Mouse (Mus musculus): ENCODE data around the gene Pcnt. TPM values are rescaled to one million over a fixed set of nuclear protein-coding genes. Genes with fewer than 3 reads are reported as not detected.

The Pcnt gene
- 56.6 TPM for polyA plus RNA-seq (2014; fragmentation: Illumina TruSeq; extraction: RNeasy Lipid Tissue Mini Kit (QIAGEN cat#74804); ENCODE audit: low read depth, low replicate concordance)

GRCm38 (mm10) chr10:76442178-76443088, at the start of gene Pcnt:
Pcnt (minus strand) TSS chr10:76442786.

GRCm38 (mm10) chr10:76468203-76469162, 25.9 kb upstream of the Pcnt start, which contains the start of the genes Mcm3ap and Ybey:
Mcm3ap (plus strand) TSS chr10:76468927.
Ybey (minus strand) TSS chr10:76469114.

GRCm38 (mm10) chr10:76448851-76449250, 6.3 kb upstream of the Pcnt start, which contains the start of gene 2610028H24Rik:
2610028H24Rik (plus strand) TSS chr10:76449081.

GRCm38 (mm10) chr10:76440281-76440680, 2.3 kb downstream of the Pcnt start, which contains the start of gene AC141477.1:
AC141477.1 (minus strand) TSS chr10:76440444.

GRCm38 (mm10) chr10:76344711-76345539, 97.7 kb downstream of the Pcnt start, which contains the start of gene Dip2a:
Dip2a (minus strand) TSS chr10:76345291.

Other genes with a start within 250 kb of the Pcnt start
- gene Prmt2, start 204.9 kb downstream of the Pcnt start, polyA plus RNA-seq (2014; fragmentation: Illumina TruSeq; extraction: RNeasy Lipid Tissue Mini Kit (QIAGEN cat#74804); ENCODE audit: low read depth, low replicate concordance), result 12.6 TPM
- 2.4 TPM for gene S100b, start 188.9 kb downstream of the Pcnt start, polyA plus RNA-seq (2014; fragmentation: Illumina TruSeq; extraction: RNeasy Lipid Tissue Mini Kit (QIAGEN cat#74804); ENCODE audit: low read depth, low replicate concordance)
- 8.6 TPM for gene Dip2a, start 97.5 kb downstream of the Pcnt start, polyA plus RNA-seq (2014; fragmentation: Illumina TruSeq; extraction: RNeasy Lipid Tissue Mini Kit (QIAGEN cat#74804); ENCODE audit: low read depth, low replicate concordance)
- not detected for gene AC141477.1, start 2.3 kb downstream of the Pcnt start, polyA plus RNA-seq (2014; fragmentation: Illumina TruSeq; extraction: RNeasy Lipid Tissue Mini Kit (QIAGEN cat#74804); ENCODE audit: low read depth, low replicate concordance)
- 0.99 TPM for gene 2610028H24Rik, start 6.3 kb upstream of the Pcnt start, polyA plus RNA-seq (2014; fragmentation: Illumina TruSeq; extraction: RNeasy Lipid Tissue Mini Kit (QIAGEN cat#74804); ENCODE audit: low read depth, low replicate concordance)
- 27.2 TPM for gene Mcm3ap, start 26.1 kb upstream of the Pcnt start, polyA plus RNA-seq (2014; fragmentation: Illumina TruSeq; extraction: RNeasy Lipid Tissue Mini Kit (QIAGEN cat#74804); ENCODE audit: low read depth, low replicate concordance)
- gene Ybey, start 26.3 kb upstream of the Pcnt start, polyA plus RNA-seq (2014; fragmentation: Illumina TruSeq; extraction: RNeasy Lipid Tissue Mini Kit (QIAGEN cat#74804); ENCODE audit: low read depth, low replicate concordance), result 2.6 TPM
- gene Lss, start 88.8 kb upstream of the Pcnt start, polyA plus RNA-seq (2014; fragmentation: Illumina TruSeq; extraction: RNeasy Lipid Tissue Mini Kit (QIAGEN cat#74804); ENCODE audit: low read depth, low replicate concordance), result 1.8 TPM
- gene Spatc1l, start 119.5 kb upstream of the Pcnt start, polyA plus RNA-seq (2014; fragmentation: Illumina TruSeq; extraction: RNeasy Lipid Tissue Mini Kit (QIAGEN cat#74804); ENCODE audit: low read depth, low replicate concordance), result not detected
- gene Ftcd, start 132.9 kb upstream of the Pcnt start, polyA plus RNA-seq (2014; fragmentation: Illumina TruSeq; extraction: RNeasy Lipid Tissue Mini Kit (QIAGEN cat#74804); ENCODE audit: low read depth, low replicate concordance), result not detected
- gene Col6a2, start 180.8 kb upstream of the Pcnt start, polyA plus RNA-seq (2014; fragmentation: Illumina TruSeq; extraction: RNeasy Lipid Tissue Mini Kit (QIAGEN cat#74804); ENCODE audit: low read depth, low replicate concordance), result 49.8 TPM